Mouse (Mus musculus) layer of hippocampus, adult 9-11 months (tissue): ENCODE data around the gene Sult2a3.
"Not testable (repeated sequence)": the region's sequence is repeated elsewhere in the genome, so short reads cannot be mapped to it uniquely, and the experiment has no call there.

ENCODE experiments used
- DNase-seq: peaks from one replicate; pipeline ENCODE4 v3.0.0; 2022

Gene Sult2a3

DNA sequence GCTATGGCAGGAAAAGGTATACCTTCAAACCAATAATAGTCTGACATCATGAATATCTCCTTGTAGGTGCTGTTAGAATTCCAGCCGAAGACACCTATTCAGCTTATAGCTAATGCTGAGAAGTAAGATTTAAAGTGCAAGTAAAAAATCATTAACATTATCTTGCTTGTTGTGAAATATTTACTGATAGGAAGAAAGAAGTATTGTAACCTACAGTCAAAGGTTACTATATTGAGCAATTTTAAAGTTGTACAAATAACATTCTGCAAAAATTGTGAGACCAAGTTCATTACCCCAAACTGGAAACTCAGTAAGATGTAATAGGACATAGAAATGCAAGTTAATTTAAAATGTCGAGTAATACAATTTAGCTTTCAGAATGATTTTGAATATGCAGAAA lies at the start of gene Sult2a3:
Gene Sult2a3, minus strand, starts transcription at position 101 of the 400 bp plus-strand sequence.
- DNase-seq, result no peak

GRCm38 (mm10) chr7:14120436-14120835 lies 2.4 kb downstream of the Sult2a3 start:
- DNase-seq, result no peak

- not testable (repeated sequence) for DNase-seq
These were observed 3.0 kb downstream of the Sult2a3 start for GRCm38 (mm10) chr7:14119865-14120264.

DNA sequence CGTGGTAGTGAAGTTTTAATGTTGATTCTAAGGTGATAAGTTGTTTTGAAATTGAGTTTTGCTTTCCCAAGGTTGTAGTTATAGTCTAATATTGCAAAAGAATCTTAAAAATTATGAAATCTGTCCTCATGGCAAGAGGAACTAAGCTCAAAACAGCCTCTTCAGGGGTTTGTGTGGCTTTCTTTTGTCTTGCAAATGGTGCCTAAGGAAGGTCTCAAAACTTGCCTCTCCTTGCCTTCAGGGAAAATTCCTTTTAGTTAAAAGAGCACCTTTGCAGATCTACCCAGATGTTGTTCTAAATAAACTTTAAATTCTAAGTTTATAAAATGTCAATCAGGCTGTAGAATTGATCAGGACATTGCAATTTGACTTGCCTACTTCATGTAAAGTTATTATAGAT lies 6.1 kb downstream of the Sult2a3 start:
- no peak for DNase-seq

DNA sequence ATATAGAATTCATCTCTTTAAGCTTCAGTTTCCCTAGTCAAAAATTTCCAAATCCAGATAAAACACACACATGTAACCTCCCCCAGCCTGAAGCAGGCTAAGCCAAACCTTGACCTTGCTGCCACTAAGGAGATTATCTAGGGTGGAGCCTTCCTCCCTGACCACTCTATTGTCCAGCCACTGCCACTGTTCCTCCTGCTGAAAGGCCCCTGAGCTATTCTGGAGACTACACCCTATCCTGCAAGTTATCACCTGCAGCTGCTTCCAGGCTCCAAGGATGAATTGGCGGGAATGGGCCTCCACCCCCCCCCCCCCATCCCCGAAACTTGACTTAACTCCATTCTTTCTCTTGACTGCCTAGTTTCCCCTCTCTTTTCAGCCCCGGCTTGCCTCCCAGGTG lies 8.4 kb downstream of the Sult2a3 start:
- DNase-seq, result not testable (repeated sequence)

- not testable (repeated sequence) for DNase-seq
These were observed 75.0 kb downstream of the Sult2a3 start for GRCm38 (mm10) chr7:14047821-14048220.

- DNase-seq, result not testable (repeated sequence)
These were observed 92.0 kb downstream of the Sult2a3 start for GRCm38 (mm10) chr7:14030831-14031230.
